Mouse (Mus musculus) T-helper 17 cell (primary cell): ENCODE data around the gene Gm10392.

Experiments used
- in situ Hi-C, 2 experiments: fragments of 300-600 bp; cut with MboI, MseI; formaldehyde crosslinking; loops; 1 replicate in 1 of 2; 2 replicates in 1 of 2; pipeline ENCODE4 v1.15.1; 2025; ENCODE audit warnings: high pct_unique_total_duplicates in 2 of 2

Gene Gm10392

GRCm38 (mm10) chr11:77508068-77509021 is 10.7 kb downstream of the Gm10392 start:
- in situ Hi-C loops: no loop called here

- in situ Hi-C loops: no loop called here
Measured at GRCm38 (mm10) chr11:77507426-77507825, 11.6 kb downstream of the Gm10392 start.

GRCm38 (mm10) chr11:77506941-77507340 is 12.1 kb downstream of the Gm10392 start:
- in situ Hi-C loops: no loop called here

- in situ Hi-C loops: no loop called here
Measured at GRCm38 (mm10) chr11:77506273-77506672, 12.7 kb downstream of the Gm10392 start.

- in situ Hi-C loops: no loop called here
Measured at GRCm38 (mm10) chr11:77505291-77505980, 13.6 kb downstream of the Gm10392 start.

GRCm38 (mm10) chr11:77504377-77504776 is 14.6 kb downstream of the Gm10392 start:
- in situ Hi-C loops: no loop called here

GRCm38 (mm10) chr11:77503511-77503910 is 15.5 kb downstream of the Gm10392 start:
- in situ Hi-C loops: no loop called here

GRCm38 (mm10) chr11:77502481-77502880 is 16.5 kb downstream of the Gm10392 start:
- in situ Hi-C loops: no loop called here

GRCm38 (mm10) chr11:77501971-77502370 is 17.0 kb downstream of the Gm10392 start:
- in situ Hi-C loops: no loop called here

GRCm38 (mm10) chr11:77501392-77501791 is 17.6 kb downstream of the Gm10392 start:
- in situ Hi-C loops: no loop called here

GRCm38 (mm10) chr11:77500361-77501325 is 18.4 kb downstream of the Gm10392 start:
- in situ Hi-C loops: no loop called here

GRCm38 (mm10) chr11:77499354-77499753 is 19.6 kb downstream of the Gm10392 start:
- in situ Hi-C loops: loop anchor here in 1 of 2 experiments (10.0 kb wide), 1 partner anchor 1035 kb away; the partner anchor contains the start of genes Ift20 and Tnfaip1

- in situ Hi-C loops: loop anchor here in 1 of 2 experiments (10.0 kb wide), 1 partner anchor 1036 kb away; the partner anchor contains the start of genes Ift20 and Tnfaip1
Measured at GRCm38 (mm10) chr11:77498261-77499139, 20.5 kb downstream of the Gm10392 start.

GRCm38 (mm10) chr11:77497851-77498250 is 21.1 kb downstream of the Gm10392 start:
- in situ Hi-C loops: loop anchor here in 1 of 2 experiments (10.0 kb wide), 1 partner anchor 1037 kb away; the partner anchor contains the start of genes Ift20 and Tnfaip1

- in situ Hi-C loops: loop anchor here in 1 of 2 experiments (10.0 kb wide), 1 partner anchor 1037 kb away; the partner anchor contains the start of genes Ift20 and Tnfaip1
Measured at GRCm38 (mm10) chr11:77497341-77497756, 21.6 kb downstream of the Gm10392 start.

- in situ Hi-C loops: loop anchor here in 1 of 2 experiments (10.0 kb wide), 1 partner anchor 1039 kb away; the partner anchor contains the start of genes Ift20 and Tnfaip1
Measured at GRCm38 (mm10) chr11:77495507-77495906, 23.5 kb downstream of the Gm10392 start.

GRCm38 (mm10) chr11:77494782-77495181 is 24.2 kb downstream of the Gm10392 start:
- in situ Hi-C loops: loop anchor here in 1 of 2 experiments (5.0 to 10.0 kb wide), 2 partner anchors 113 to 1040 kb away; partner anchors contain the start of genes Ift20, Taok1 and Tnfaip1

- in situ Hi-C loops: loop anchor here in 1 of 2 experiments (5.0 to 10.0 kb wide), 2 partner anchors 113 to 1040 kb away; partner anchors contain the start of genes Ift20, Taok1 and Tnfaip1
Measured at GRCm38 (mm10) chr11:77494344-77494676, 24.7 kb downstream of the Gm10392 start.
